Mouse (Mus musculus) G1E (cell line): ENCODE data around the gene Ramp3. TPM values are rescaled to one million over a fixed set of nuclear protein-coding genes. Genes with fewer than 3 reads are reported as not detected.

Source experiments
- ATAC-seq: 2 replicates; pipeline ENCODE4 v1.8.0; 2016; ENCODE audit warnings: mild to moderate bottlenecking; ENCODE audit not compliant: insufficient number of reproducible peaks, poor library complexity, low FRiP score, severe bottlenecking; ENCODE audit errors: extremely low read depth
- DNase-seq: peaks from one replicate; pipeline ENCODE4 v3.0.0; 2012; ENCODE audit warnings: low spot score
- H3K27me3 ChIP-seq: 2 replicates; pipeline ENCODE4 v1.6.1; 2012; ENCODE audit warnings: mild to moderate bottlenecking, low read length, inconsistent platforms; ENCODE audit not compliant: insufficient read depth
- H3K36me3 ChIP-seq: replicated peaks from 2 replicates; pipeline ENCODE3; 2012; ENCODE audit warnings: mild to moderate bottlenecking, inconsistent platforms
- H3K4me1 ChIP-seq: 2 replicates; pipeline ENCODE4 v1.6.1; 2012; ENCODE audit warnings: low read depth, low read length, inconsistent platforms, mixed read lengths; ENCODE audit not compliant: insufficient read depth
- H3K4me3 ChIP-seq: 2 replicates; pipeline ENCODE4 v1.5.1; 2012; ENCODE audit warnings: low read depth, mild to moderate bottlenecking, inconsistent platforms, low read length, moderate library complexity, mixed read lengths
- H3K9me3 ChIP-seq: replicated peaks from 2 replicates; pipeline ENCODE4 v1.6.1; 2012; ENCODE audit warnings: inconsistent platforms
- CTCF ChIP-seq: IDR thresholded peaks from 2 replicates; pipeline ENCODE4 v1.5.1; 2012; ENCODE audit warnings: low read depth, low read length, inconsistent platforms, mixed read lengths
- GATA1 ChIP-seq: IDR thresholded peaks from 2 replicates; pipeline ENCODE4 v1.6.1; 2012; ENCODE audit warnings: borderline replicate concordance, low read length, inconsistent platforms, mixed read lengths
- GATA2 ChIP-seq: IDR thresholded peaks from 2 replicates; pipeline ENCODE4 v1.6.1; 2012; ENCODE audit warnings: low read depth, low read length, inconsistent platforms, borderline replicate concordance
- POLR2AphosphoS5 ChIP-seq: IDR thresholded peaks from 2 replicates; pipeline ENCODE4 v1.6.1; 2012; ENCODE audit warnings: low read depth, low read length, inconsistent platforms; ENCODE audit not compliant: insufficient replicate concordance
- TAL1 ChIP-seq: conservative IDR thresholded peaks from 2 replicates; pipeline ENCODE4 v1.6.1; 2012; ENCODE audit warnings: low read depth, low read length, inconsistent platforms, mixed read lengths
- polyA plus RNA-seq: library from polyadenylated mRNA; stranded (reverse); fragments of >175 nt; gene quantifications from 2 replicates; pipeline ENCODE4 v1.2.3, GENCODE M21; 2012
- total RNA-seq, 2 experiments: library from RNA; stranded (forward) in 1 of 2; stranded (reverse) in 1 of 2; fragments of 200-1000 nt in 1 of 2; fragments of >200 nt in 1 of 2; fragmentation: Nextera tagmentation in 1 of 2; gene quantifications; 2 replicates each; pipeline ENCODE4 v1.2.3; 2014 to 2017

Gene Ramp3
- total RNA-seq (2014; fragmentation: Nextera tagmentation) = not detected in 2 replicates
- total RNA-seq (2017) = not detected in 2 replicates
- not detected in 2 replicates for polyA plus RNA-seq

DNA sequence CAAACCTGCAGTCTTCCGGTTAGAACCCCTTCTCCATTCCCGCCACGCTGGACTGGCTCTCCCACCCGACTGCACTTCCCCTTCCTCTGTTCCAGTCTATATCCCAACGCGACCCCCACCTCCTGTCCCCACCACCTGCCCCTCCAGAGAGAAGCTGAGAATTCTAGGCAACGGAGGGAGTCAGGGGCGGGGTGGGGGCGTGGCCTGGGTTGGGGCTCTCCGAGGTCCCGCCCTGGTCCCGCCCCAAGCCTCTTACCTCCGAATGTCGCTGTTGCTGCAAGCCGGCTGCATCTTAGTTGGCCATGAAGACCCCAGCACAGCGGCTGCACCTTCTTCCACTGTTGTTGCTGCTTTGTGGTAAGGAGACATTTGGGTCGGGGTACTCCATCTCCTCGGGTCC, at the start of gene Ramp3:
Gene Ramp3 (plus strand): TSS at position 251 of the 400 bp plus-strand sequence.
- no peaks in the 10 kb centered on the region for H3K9me3 ChIP-seq
- H3K4me1 ChIP-seq = no peaks in the 10 kb centered on the region
- H3K27me3 ChIP-seq = peaks cover 18% of the 10 kb centered on the region
- DNase-seq (no peak), ATAC-seq (no peak)
- no peak within 1 kb of the TSS; the same call in 1 of the 2 replicates for H3K4me3 ChIP-seq
- TF ChIP-seq TAL1 (no peak), GATA1 (no peak), GATA2 (no peak)
- no peaks in the 10 kb centered on the region for H3K36me3 ChIP-seq

- TF ChIP-seq POLR2AphosphoS5 (no peak), TAL1 (no peak), GATA1 (no peak), GATA2 (no peak), CTCF (no peak)
- H3K4me3 ChIP-seq = no peak overlapping the region
- 0 out of 2 replicates have a peak, but pooled peaks have one; percentile 2 for ATAC-seq
- peaks cover 50% of the 10 kb centered on the region for H3K4me1 ChIP-seq
- no peaks in the 10 kb centered on the region for H3K27me3 ChIP-seq
- DNase-seq = no peak
- H3K36me3 ChIP-seq = peaks cover 98% of the 10 kb centered on the region
- no peaks in the 10 kb centered on the region for H3K9me3 ChIP-seq
These were observed 42.8 kb upstream of the Ramp3 start for GRCm38 (mm10) chr11:6615250-6616205.

- Histone ChIP-seq H3K36me3 (peaks cover 65% of the 10 kb centered on the region), H3K9me3 (no peaks in the 10 kb centered on the region), H3K4me3 (peak overlapping the region; percentile 87), H3K27me3 (no peaks in the 10 kb centered on the region), H3K4me1 (peaks cover 75% of the 10 kb centered on the region)
- no peak for DNase-seq
- TF ChIP-seq TAL1 (no peak), POLR2AphosphoS5 (no peak), GATA2 (no peak), CTCF (no peak), GATA1 (no peak)
- no peak for ATAC-seq
These were observed 34.6 kb upstream of the Ramp3 start for GRCm38 (mm10) chr11:6623704-6624103.

- peaks cover 69% of the 10 kb centered on the region for H3K4me1 ChIP-seq
- no peaks in the 10 kb centered on the region for H3K9me3 ChIP-seq
- no peaks in the 10 kb centered on the region for H3K27me3 ChIP-seq
- no peak for ATAC-seq
- TF ChIP-seq GATA1 (no peak), GATA2 (no peak), TAL1 (no peak), CTCF (no peak), POLR2AphosphoS5 (no peak; the same call in 1 of the 2 replicates)
- DNase-seq = no peak
- peaks cover 57% of the 10 kb centered on the region for H3K36me3 ChIP-seq
- peak overlapping the region; percentile 87 for H3K4me3 ChIP-seq
These were observed 33.5 kb upstream of the Ramp3 start for GRCm38 (mm10) chr11:6624619-6625382.

- ATAC-seq (peak; percentile 69), DNase-seq (peak; percentile 87)
- TF ChIP-seq GATA1 (no peak), GATA2 (no peak), CTCF (no peak), TAL1 (no peak), POLR2AphosphoS5 (no peak)
- Histone ChIP-seq H3K9me3 (no peaks in the 10 kb centered on the region), H3K4me1 (peaks cover 59% of the 10 kb centered on the region), H3K27me3 (no peaks in the 10 kb centered on the region), H3K4me3 (peak within 1 kb of the TSS; percentile 87), H3K36me3 (peaks cover 48% of the 10 kb centered on the region)
These were observed 32.6 kb upstream of the Ramp3 start, which contains the start of gene Tbrg4 for GRCm38 (mm10) chr11:6625478-6626387. Gene Tbrg4 (minus strand): TSS chr11:6626067.
